Mouse (Mus musculus) kidney, adult 2 months (tissue): ENCODE results near the gene Zc3hav1l.

Experiments
- CTCF ChIP-seq: fragments of 200-500 bp; conservative IDR thresholded peaks from 2 replicates; pipeline ENCODE4 v1.5.1; 2011; ENCODE audit warnings: low read depth, mild to moderate bottlenecking, control low read depth, low read length, moderate library complexity, mixed read lengths; ENCODE audit not compliant: insufficient read depth, insufficient read length
- POLR2A ChIP-seq: fragments of 200-500 bp; IDR thresholded peaks from one replicate; pipeline ENCODE4 v1.6.1; 2011; ENCODE audit warnings: low read depth, low read length, control low read depth

GRCm38 (mm10) chr6:38244806-38245205 is 54.3 kb downstream of the Zc3hav1l start:
- TF ChIP-seq POLR2A, result no peak
- no peak for TF ChIP-seq CTCF
